Mouse (Mus musculus): ENCODE data around the gene Myct1. TPM values are rescaled to one million over a fixed set of nuclear protein-coding genes. Genes with fewer than 3 reads are reported as not detected.
A peak's percentile ranks its signal among the peaks of the same experiment; 100 is the strongest.

Gene Myct1
- total and polyA plus RNA-seq, 2 experiments: 1.1 to 2.8 TPM

DNA sequence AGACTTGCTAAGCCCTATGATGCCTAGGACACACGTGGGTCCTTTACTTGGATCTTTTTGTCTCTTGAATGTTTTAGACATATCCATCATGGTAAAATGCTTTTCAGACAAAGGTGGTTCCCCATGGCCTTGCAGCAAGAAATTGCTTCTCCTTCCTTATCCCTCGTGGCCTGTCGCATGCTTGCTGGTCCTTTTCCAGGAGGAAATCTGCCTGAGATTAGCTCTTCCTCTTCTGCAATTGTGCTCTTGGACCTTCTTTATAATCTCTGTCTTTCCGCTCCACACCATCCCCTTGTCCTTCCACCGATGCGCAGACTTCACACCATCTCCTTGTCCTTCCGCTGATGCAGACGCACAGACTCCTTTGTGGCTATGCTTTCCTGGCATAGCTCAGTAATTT, 23.5 kb upstream of the Myct1 start:
- H3K79me2 ChIP-seq (ENCODE audit: control insufficient read depth, insufficient read depth, low read length): no peaks in the 10 kb centered on the region
- no peaks in the 10 kb centered on the region for H3K4me1 ChIP-seq (ENCODE audit: control insufficient read depth, insufficient read depth, low read length)
- no peak for DNase-seq (ENCODE audit: extremely low read depth, low read depth, low spot score)
- WGBS: 68% methylated on average over 8 of the region's 8 CpGs
- no peak overlapping the region for H3K27ac ChIP-seq (replicated peaks; ENCODE audit: insufficient read depth, low read depth, low read length)
- H3K36me3 ChIP-seq (ENCODE audit: control insufficient read depth, insufficient read depth, low read length): no peaks in the 10 kb centered on the region
- no peak for TF ChIP-seq CTCF (IDR thresholded peaks at IDR 0.05; ENCODE audit: low read depth, low read length)
- TF ChIP-seq POLR2A (IDR thresholded peaks at IDR 0.05; ENCODE audit: extremely low read depth, insufficient read depth, low read length): no peak
- H3K4me3 ChIP-seq (ENCODE audit: insufficient read depth, low read depth, low read length): no peak overlapping the region
- no peaks in the 10 kb centered on the region for H3K27me3 ChIP-seq (ENCODE audit: control insufficient read depth, insufficient read depth, low read length)
- H3K9ac ChIP-seq (ENCODE audit: low read depth, low read length): no peak overlapping the region

DNA sequence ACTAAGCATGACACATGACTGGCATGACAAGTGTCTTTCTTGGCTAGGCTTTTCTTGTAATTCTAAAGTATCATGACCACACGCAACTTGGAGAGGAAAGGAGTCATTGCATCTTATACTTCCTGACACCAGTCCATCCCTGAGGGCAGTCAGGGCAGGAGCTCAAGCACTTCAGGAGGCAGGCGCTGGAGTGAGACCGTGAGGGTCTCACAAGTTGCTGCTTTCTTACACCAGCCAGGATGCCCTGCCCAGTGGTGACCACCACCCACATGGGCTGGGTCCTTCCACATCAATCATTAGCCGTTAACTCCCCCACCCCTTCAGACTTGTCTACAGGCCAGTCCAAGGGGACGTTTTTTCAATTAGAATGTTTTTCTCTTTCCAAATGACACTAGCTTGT, 22.2 kb upstream of the Myct1 start:
- no peaks in the 10 kb centered on the region for H3K4me1 ChIP-seq (ENCODE audit: control insufficient read depth, insufficient read depth, low read length)
- H3K79me2 ChIP-seq (ENCODE audit: control insufficient read depth, insufficient read depth, low read length): no peaks in the 10 kb centered on the region
- no peak overlapping the region for H3K9ac ChIP-seq (ENCODE audit: low read depth, low read length)
- no peak overlapping the region for H3K27ac ChIP-seq (replicated peaks; ENCODE audit: insufficient read depth, low read depth, low read length)
- H3K36me3 ChIP-seq (ENCODE audit: control insufficient read depth, insufficient read depth, low read length): no peaks in the 10 kb centered on the region
- TF ChIP-seq CTCF (IDR thresholded peaks at IDR 0.05; ENCODE audit: low read depth, low read length): no peak
- no peak for TF ChIP-seq POLR2A (IDR thresholded peaks at IDR 0.05; ENCODE audit: extremely low read depth, insufficient read depth, low read length)
- H3K27me3 ChIP-seq (ENCODE audit: control insufficient read depth, insufficient read depth, low read length): no peaks in the 10 kb centered on the region
- no peak for DNase-seq (ENCODE audit: extremely low read depth, low read depth, low spot score)
- H3K4me3 ChIP-seq (ENCODE audit: insufficient read depth, low read depth, low read length): no peak overlapping the region
- 74% methylated on average over 5 of the region's 5 CpGs for WGBS

DNA sequence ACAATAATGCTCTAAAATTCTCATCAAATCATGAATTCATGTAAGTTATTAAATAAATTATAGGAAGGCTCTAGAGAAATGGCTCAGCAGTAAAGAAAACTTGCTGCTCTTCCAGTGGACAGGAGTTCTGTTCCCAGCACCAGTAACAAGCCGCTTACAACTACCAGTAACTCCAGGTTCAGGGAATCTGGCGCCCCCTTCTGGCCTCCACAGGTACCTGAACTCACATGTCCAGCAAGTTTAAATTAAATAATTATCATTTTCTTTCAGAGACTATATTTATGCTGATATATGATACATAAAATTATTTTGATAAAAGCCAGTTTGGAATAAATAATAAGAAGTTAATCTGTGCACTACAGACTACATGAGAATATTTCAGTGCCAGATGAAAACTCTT, 20.2 kb upstream of the Myct1 start:
- DNase-seq (ENCODE audit: extremely low read depth, low read depth, low spot score): no peak
- 68% methylated on average over 2 of the region's 2 CpGs for WGBS
- Histone ChIP-seq H3K79me2 (ENCODE audit: control insufficient read depth, insufficient read depth, low read length) (no peaks in the 10 kb centered on the region), H3K27me3 (ENCODE audit: control insufficient read depth, insufficient read depth, low read length) (no peaks in the 10 kb centered on the region), H3K36me3 (ENCODE audit: control insufficient read depth, insufficient read depth, low read length) (no peaks in the 10 kb centered on the region), H3K9ac (ENCODE audit: low read depth, low read length) (no peak overlapping the region), H3K4me1 (ENCODE audit: control insufficient read depth, insufficient read depth, low read length) (no peaks in the 10 kb centered on the region), H3K4me3 (ENCODE audit: insufficient read depth, low read depth, low read length) (no peak overlapping the region), H3K27ac (replicated peaks; ENCODE audit: insufficient read depth, low read depth, low read length) (no peak overlapping the region)
- TF ChIP-seq CTCF (IDR thresholded peaks at IDR 0.05; ENCODE audit: low read depth, low read length) (peak; percentile 8; the same call in 1 of the 2 replicates), POLR2A (IDR thresholded peaks at IDR 0.05; ENCODE audit: extremely low read depth, insufficient read depth, low read length) (no peak)

DNA sequence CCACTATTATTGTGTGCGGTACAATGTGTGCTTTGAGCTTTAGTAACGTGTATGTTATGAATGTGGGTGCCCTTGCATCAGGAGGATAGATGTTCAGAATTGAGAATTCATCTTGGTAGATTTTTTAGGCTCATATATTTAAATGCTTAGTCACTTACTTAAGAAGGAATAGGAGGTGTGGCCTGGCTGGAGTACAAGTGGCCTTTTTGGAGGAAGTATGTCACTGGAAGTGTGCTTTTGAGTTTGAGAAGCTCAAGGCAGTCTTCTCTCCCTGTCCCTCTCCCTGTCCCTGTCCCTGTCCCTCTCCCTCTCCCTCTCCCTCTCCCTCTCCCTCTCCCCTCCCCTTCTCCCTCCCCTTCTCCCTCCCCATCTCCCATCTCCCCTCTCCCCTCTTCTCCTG, 2.5 kb upstream of the Myct1 start:
- Histone ChIP-seq H3K79me2 (ENCODE audit: control insufficient read depth, insufficient read depth, low read length) (no peaks in the 10 kb centered on the region), H3K27me3 (ENCODE audit: control insufficient read depth, insufficient read depth, low read length) (no peaks in the 10 kb centered on the region), H3K9ac (ENCODE audit: low read depth, low read length) (no peak overlapping the region), H3K36me3 (ENCODE audit: control insufficient read depth, insufficient read depth, low read length) (no peaks in the 10 kb centered on the region), H3K4me1 (ENCODE audit: control insufficient read depth, insufficient read depth, low read length) (no peaks in the 10 kb centered on the region), H3K4me3 (ENCODE audit: insufficient read depth, low read depth, low read length) (no peak overlapping the region), H3K27ac (replicated peaks; ENCODE audit: insufficient read depth, low read depth, low read length) (no peak overlapping the region)
- no peak for TF ChIP-seq CTCF (IDR thresholded peaks at IDR 0.05; ENCODE audit: low read depth, low read length)
- no peak for TF ChIP-seq POLR2A (IDR thresholded peaks at IDR 0.05; ENCODE audit: extremely low read depth, insufficient read depth, low read length)
- WGBS: 92% methylated on average over 2 of the region's 2 CpGs
- no peak for DNase-seq (ENCODE audit: extremely low read depth, low read depth, low spot score)

DNA sequence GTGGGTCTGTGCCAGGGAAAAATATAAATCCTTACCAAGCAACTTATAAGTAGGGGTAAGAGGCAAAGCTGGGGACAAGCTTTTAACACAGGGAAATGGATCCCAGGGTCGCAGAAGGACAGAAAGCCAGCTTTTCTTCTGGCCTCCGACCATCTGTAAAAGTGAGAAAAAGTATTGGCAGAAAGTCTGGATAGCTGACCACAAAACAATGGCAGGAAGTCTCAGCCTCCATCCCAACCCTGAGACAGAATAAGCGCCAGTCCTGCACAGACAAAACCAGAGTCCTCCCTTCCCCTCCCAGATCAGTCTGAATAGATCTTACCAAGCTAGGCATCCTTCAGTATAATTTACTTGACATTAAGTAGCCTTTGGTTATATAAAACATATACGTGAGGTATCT, 1.6 kb upstream of the Myct1 start:
- no peak overlapping the region for H3K4me3 ChIP-seq (ENCODE audit: insufficient read depth, low read depth, low read length)
- WGBS: 71% methylated on average over 4 of the region's 4 CpGs

DNA sequence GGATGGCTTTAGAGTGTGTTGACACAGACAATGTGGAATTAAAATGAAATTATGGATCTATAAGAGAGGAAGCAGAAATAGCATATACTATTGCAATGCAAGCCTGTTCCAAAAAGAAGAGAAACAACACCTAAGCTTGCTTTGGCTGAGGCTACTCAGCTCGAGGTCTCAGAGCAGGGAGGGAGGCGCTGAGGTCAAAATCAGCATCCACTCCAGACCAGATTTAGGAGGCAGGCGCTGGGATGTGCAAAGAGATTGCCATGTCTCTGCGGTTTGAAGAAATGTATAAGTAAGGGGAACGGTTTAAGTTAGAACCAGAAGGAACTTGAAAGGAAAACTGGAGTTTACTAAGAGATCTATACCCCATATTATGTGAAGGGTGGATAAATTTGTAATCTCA, 882 bp downstream of the Myct1 start:
- Histone ChIP-seq H3K27ac (replicated peaks; ENCODE audit: insufficient read depth, low read depth, low read length) (peak overlapping the region; percentile 8; the same call in 1 of the 2 replicates), H3K79me2 (ENCODE audit: control insufficient read depth, insufficient read depth, low read length) (no peaks in the 10 kb centered on the region), H3K4me1 (ENCODE audit: control insufficient read depth, insufficient read depth, low read length) (no peaks in the 10 kb centered on the region), H3K4me3 (ENCODE audit: insufficient read depth, low read depth, low read length) (peak overlapping the region; percentile 40), H3K9ac (ENCODE audit: low read depth, low read length) (no peak overlapping the region; the same call in 1 of the 2 replicates), H3K36me3 (ENCODE audit: control insufficient read depth, insufficient read depth, low read length) (no peaks in the 10 kb centered on the region), H3K27me3 (ENCODE audit: control insufficient read depth, insufficient read depth, low read length) (no peaks in the 10 kb centered on the region)
- no peak for DNase-seq (ENCODE audit: extremely low read depth, low read depth, low spot score)
- WGBS: 59% methylated on average over 5 of the region's 5 CpGs
- TF ChIP-seq POLR2A (IDR thresholded peaks at IDR 0.05; ENCODE audit: extremely low read depth, insufficient read depth, low read length) (no peak), CTCF (IDR thresholded peaks at IDR 0.05; ENCODE audit: low read depth, low read length) (no peak)

More for the DNA sequence above, 1.6 kb upstream of the Myct1 start:
- Histone ChIP-seq H3K4me1 (ENCODE audit: control insufficient read depth, insufficient read depth, low read length) (no peaks in the 10 kb centered on the region), H3K36me3 (ENCODE audit: control insufficient read depth, insufficient read depth, low read length) (no peaks in the 10 kb centered on the region), H3K27ac (replicated peaks; ENCODE audit: insufficient read depth, low read depth, low read length) (peak overlapping the region; percentile 76; the same call in 1 of the 2 replicates), H3K9ac (ENCODE audit: low read depth, low read length) (no peak overlapping the region), H3K27me3 (ENCODE audit: control insufficient read depth, insufficient read depth, low read length) (no peaks in the 10 kb centered on the region), H3K79me2 (ENCODE audit: control insufficient read depth, insufficient read depth, low read length) (no peaks in the 10 kb centered on the region)
- DNase-seq (ENCODE audit: extremely low read depth, low read depth, low spot score): no peak
- TF ChIP-seq POLR2A (IDR thresholded peaks at IDR 0.05; ENCODE audit: extremely low read depth, insufficient read depth, low read length): no peak
- TF ChIP-seq CTCF (IDR thresholded peaks at IDR 0.05; ENCODE audit: low read depth, low read length): no peak
